Mouse (Mus musculus): Measurements from ENCODE around the gene Emb.

DNA sequence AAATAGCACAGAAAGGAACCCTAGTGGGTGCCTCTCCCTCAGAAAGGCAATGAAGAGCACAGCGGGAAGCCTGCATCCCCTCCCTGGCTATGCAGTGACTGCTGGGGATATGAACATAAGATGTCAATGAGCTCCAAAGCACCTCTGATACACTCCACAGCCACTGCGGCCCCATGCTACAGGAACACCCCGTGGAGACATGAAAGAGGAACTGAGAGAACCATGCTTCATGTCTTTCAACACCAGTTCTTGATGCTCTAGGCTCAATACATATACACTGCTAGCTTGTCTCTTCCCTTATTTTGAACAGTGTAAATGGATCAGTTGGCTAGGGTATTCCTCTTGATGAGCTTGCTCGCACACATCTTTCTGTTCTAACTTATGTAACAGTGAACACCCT lies 28.8 kb downstream of the Emb start:
- TF ChIP-seq ZNF384 (IDR thresholded peaks at IDR 0.05; ENCODE audit: low read depth, low read length) (no peak), TAL1 (IDR thresholded peaks at IDR 0.05; ENCODE audit: low read length) (no peak), GATA1 (IDR thresholded peaks at IDR 0.05; ENCODE audit: low read depth, low read length) (no peak), EP300 (IDR thresholded peaks at IDR 0.05; ENCODE audit: low read depth in 1 of 2, low read length in 2 of 2) (no peak)

All from MEL (cell line).